Mouse (Mus musculus): Measurements from ENCODE around the gene Sema4f.

Sema4f gene

GRCm38 (mm10) chr6:82913336-82914247, 26.0 kb downstream of the Sema4f start:
- DNase-seq: peak; percentile 80

- no peak for DNase-seq
These were observed 28.3 kb downstream of the Sema4f start for GRCm38 (mm10) chr6:82911303-82911702.

DNA sequence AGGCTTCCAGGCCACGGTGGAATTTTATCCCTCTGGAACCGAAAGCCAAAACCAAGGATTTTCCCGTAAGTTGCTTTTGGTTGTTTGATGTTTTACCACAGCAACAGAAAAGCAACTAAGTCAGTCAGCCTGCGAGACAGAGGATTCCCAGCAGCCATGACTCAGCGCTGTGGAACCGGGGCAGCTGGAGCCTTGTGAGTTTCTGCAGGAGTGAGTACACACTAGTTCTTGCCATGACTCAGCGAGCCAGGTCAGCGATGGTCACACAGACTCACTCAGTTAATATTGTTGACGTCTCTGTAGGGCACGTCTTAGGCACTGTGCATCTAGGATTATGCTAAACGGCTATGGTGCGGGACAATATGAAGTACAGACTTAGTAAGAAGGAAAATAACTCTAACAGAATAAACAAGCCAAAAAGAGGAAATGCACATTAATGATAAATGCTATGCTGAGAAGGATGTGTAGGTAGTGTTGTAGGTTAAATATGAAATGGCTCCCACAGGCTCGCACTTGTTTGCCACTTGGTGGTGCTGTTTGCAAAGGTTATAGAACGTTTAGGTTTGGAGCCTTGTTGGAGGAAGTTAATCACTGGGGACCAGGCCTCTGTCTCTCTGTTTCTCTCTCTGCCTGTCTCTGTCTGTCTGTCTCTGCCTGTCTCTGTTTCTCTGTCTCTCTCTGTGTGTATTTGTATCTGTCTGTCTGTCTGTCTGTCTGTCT, 30.3 kb downstream of the Sema4f start:
- peak; percentile 60 for DNase-seq

DNA sequence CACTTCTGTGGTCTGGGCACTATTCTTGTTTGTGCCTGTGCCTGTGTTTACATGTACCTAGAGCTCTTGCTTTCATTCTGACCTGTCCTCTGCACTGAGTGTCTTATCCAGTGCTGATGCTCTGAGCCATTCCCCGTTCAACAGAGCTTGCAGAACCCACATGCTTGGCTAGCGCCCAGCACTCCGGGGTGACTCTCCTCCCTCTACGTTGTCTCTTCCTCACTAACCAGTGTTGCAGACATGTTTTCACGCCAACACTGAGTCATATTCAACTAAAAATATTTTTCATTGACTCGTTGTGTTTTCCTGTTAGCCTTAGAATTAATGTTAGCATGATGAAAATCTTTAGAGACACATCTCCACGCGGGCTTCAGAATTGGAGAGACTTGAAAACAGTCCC, 31.5 kb downstream of the Sema4f start:
- DNase-seq: no peak

GRCm38 (mm10) chr6:82906985-82907384, 32.6 kb downstream of the Sema4f start:
- no peak for DNase-seq

DNA sequence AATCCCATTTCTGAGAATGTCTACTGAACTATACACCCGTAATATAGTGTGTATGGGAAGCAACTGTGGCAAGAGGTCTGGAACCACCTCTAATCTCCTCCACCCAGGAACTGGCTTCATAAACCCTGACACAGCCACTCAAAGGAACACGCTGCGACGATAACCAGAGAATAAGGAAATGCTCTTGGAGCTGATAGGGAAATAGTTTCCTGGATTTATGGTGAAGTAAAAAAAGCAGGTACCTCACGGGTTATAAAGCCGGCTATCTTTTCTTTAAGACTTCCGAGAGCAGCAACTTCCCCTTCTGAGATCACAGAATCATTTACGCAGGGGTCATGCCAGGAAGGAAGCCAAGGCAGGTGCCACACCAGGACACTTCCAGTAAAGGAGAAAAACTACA, 37.0 kb downstream of the Sema4f start:
- DNase-seq: no peak

GRCm38 (mm10) chr6:82898745-82899144, 40.8 kb downstream of the Sema4f start:
- no peak for DNase-seq

GRCm38 (mm10) chr6:82898227-82898626, 41.3 kb downstream of the Sema4f start:
- no peak for DNase-seq

DNA sequence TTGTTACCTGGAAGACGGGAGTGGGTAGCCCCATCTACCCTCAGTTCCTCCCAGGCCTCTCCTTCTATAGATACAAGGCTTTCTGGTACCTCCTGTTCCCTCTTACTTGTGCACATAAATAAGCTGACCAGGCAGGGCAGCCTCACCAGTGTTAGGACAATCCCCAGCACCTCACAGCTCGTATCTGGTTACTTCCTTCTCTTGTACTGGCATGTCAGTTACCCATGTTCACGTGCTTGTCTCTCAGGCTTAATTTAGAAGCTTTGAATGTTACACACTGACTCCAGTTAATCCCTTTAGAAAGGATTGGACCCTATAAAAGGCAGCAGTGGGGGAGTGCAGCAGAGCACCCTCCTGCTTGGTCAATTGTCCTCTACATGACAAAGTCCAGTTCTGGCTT, 42.3 kb downstream of the Sema4f start:
- no peak for DNase-seq

GRCm38 (mm10) chr6:82893415-82893814, 46.2 kb downstream of the Sema4f start:
- no peak for DNase-seq

DNA sequence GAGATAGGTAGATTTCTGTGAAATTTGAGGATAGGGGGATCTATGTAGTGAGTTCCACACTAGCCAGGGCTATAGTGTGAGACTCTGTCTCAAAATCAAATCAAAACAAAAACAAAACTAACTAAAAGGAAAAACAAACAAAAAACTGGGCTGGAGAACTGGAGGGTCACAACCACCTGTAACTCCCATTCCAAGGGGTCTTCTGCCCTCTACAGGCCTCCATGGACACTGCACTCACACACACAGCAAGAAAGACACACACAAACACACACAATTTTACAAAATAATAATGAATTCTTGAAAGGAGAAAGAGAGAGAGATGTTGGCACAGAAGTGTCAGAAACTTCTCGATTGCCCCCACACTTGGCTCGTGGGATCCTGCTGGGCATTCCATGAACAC, 47.0 kb downstream of the Sema4f start:
- DNase-seq: peak; percentile 58

GRCm38 (mm10) chr6:82891488-82891887, 48.1 kb downstream of the Sema4f start:
- no peak for DNase-seq

DNA sequence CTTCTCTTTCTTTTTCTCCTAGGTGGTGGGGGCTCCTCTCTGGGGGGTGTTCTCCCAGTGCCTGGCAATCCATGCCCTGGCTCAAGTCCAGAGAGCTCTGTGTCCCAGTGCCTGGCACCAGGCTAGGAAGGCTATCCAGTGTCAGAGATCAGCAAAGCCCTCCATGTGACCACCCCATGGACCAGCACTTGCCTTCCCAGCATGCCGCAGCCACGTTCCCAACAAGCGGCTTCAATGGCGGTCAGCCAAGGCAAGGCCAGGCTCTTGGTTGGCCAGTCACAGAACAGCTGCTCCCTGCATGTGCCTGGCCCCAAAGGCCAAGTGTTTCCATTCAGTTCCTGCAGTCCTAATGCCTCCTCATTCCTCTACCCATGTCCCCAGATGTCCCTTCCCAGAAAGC, 53.2 kb downstream of the Sema4f start:
- DNase-seq: no peak

DNA sequence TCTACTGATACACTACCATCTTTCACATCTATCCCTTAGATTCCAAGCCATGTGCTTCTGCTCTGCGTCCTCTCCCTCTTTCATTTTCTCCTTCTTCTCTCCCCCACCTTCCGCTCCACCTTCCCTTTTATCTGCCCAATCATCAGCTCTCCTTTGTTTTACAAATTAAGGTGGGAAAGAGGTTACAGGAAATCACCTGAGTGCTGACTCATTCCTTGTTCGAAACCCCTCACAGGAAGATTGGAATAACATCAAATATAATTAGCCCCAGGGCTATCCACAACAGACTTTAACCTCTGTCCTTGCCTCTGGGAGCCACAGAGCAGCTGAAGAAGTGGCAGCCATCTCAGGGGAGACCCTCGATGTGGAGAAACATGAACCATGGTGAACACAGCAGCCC, 53.7 kb downstream of the Sema4f start:
- DNase-seq: no peak

GRCm38 (mm10) chr6:82885441-82885840, 54.1 kb downstream of the Sema4f start:
- no peak for DNase-seq

- DNase-seq: no peak
These were observed 55.0 kb downstream of the Sema4f start for GRCm38 (mm10) chr6:82884570-82884969.

GRCm38 (mm10) chr6:82881485-82882096, 58.0 kb downstream of the Sema4f start:
- peak; percentile 57 for DNase-seq

- peak; percentile 16 for DNase-seq
These were observed 58.8 kb downstream of the Sema4f start for GRCm38 (mm10) chr6:82880807-82881206.

DNA sequence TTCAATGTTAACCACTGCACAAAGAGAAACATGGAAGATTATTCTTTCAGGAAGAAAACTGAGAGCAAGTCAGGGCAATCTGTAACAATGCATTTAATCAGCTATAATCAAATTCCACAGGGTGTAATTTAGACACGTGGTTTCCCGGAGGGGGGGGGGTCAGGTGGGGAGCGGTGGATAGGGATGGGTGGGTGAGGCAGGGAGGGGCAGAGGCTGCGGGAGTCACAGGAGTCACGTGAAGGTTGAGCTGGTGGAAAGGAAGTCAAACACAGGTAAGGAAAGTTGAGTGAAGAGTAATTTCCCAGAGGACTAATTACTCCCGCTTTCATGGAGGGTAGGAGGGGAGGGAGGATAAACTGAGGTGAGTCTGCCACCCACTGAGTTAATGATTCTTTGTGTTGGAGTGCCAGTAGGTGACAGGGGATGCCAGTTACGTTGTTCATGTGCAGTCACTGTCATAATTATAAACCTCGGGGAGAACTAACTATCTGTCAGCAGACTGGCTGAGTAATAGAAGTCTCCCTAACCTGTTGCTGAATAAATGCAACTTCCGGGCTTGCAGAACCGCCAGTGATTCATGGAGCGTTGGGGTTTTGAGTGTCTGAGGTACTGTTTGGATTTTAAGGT, 60.0 kb downstream of the Sema4f start:
- no peak for DNase-seq

DNA sequence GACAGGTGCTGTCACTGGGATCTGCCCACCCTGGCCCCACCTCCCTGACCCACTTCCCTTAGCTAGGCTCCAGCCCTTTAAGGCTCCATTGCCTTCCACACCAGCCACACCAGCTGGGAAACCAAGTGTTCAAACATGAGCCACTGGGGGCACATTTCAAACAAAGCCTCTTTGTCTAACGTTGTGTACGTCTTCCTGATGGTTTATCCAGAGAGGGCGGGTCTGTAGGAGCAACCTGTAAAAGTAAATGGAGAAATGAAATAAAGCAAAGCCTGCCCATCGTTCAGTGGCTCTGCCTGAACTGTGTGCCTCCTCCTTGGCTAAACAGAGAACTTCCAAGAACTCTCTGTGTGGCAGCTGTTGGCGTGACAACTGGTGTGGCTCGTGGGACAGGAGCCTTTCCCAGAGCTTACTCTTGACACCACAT, 64.0 kb downstream of the Sema4f start:
- peak; percentile 33 for DNase-seq

DNA sequence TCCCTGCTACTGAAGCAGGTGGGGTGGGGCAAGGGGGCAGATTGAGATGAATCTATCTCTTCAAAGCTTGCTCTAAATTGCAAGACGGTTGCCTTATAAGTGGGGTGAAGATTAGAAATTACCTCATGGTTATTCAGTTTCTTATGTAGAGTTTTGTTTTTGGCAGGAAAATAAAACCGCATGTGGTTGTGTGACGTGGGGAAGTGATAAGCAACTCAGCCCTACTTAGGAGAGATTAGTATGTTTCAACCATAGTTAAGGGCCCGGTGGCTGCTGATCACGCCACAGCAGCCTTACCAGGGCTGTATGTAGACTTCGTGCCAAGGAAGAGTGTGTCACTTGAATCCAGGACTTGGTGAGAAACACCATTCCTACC, 67.2 kb downstream of the Sema4f start:
- no peak for DNase-seq

DNA sequence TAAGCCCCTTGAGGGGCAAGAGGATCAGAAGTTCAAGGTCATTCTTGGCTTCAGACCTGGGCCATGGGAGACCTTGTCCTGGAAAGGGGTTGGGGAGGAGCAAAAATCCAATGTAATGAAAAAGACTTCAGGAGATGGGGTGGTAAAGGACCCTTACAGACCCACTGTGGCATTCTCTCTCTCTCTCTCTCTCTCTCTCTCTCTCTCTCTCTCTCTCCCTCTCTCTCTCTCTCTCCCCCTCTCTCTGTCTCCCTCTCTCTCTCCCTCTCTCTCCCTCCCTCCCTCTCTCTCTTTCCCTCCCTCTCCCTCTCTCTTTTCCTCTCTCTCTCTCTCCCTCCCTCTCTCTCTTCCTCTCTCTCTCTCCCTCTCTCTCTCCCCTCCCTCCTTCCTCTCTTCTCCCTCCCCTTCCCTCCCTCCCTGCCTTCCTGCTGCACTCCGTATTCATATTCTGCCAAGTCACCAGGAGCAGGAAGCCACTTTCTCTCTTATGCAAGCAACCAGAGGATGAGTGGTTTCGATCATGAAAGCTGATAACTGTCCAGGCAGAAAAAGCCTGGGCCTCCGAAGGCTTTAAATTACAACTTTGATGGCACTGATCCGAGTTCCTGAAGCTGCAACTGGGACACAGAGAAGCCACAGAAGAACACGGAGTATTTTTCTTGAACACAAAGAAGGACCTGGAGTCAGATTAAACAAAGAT, 67.8 kb downstream of the Sema4f start:
- DNase-seq: no peak

- no peak for DNase-seq
These were observed 71.1 kb downstream of the Sema4f start for GRCm38 (mm10) chr6:82868476-82868875.
